Mouse (Mus musculus): ENCODE data around the gene Tmem232.

DNA sequence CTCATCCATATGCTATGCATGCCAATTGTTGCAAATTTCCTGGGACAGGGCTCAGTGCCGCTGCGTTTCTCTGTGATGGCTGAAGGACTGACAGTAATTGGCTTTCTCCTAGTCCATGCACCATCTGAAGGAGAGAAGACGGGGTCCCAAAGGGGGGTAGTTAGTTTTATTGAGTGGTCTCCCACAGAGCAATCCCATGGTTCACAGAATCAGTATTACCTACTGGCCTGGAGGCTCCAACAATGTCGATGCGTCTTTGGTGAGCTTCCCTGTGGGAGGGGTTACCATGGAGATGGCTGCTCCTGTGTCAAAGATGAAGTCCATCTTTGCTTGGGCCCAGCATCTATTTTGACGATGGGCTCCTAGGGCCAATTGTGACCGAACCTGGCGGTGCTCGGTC, 18.2 kb upstream of the Tmem232 start:
- no peak for TF ChIP-seq CTCF (IDR thresholded peaks at IDR 0.05; ENCODE audit: control insufficient read depth, insufficient read depth, insufficient replicate concordance, low read depth, low read length)
- no peak for TF ChIP-seq POLR2A (IDR thresholded peaks at IDR 0.05; ENCODE audit: control insufficient read depth, low read depth, low read length)

All from testis, adult 2 months (tissue).